Mouse (Mus musculus) neural tube, embryonic 11.5 days (tissue): ENCODE data around the gene Chrna4. TPM values are rescaled to one million over a fixed set of nuclear protein-coding genes. Genes with fewer than 3 reads are reported as not detected.

ENCODE experiments used
- ATAC-seq: fragments of 200-750 bp; cut with Nextera tagmentation; 2 replicates; pipeline ENCODE4 v1.8.0; 2017; ENCODE audit warnings: moderate number of reproducible peaks, mild to moderate bottlenecking, moderate TSS enrichment, moderate library complexity; ENCODE audit not compliant: insufficient read depth, low FRiP score, low TSS enrichment
- DNase-seq: peaks from one replicate; pipeline ENCODE4 v3.0.0-alpha.2; 2015; ENCODE audit warnings: low spot score
- H3K27ac ChIP-seq: fragments of 300-500 bp; sonication (generic); 2 replicates; pipeline ENCODE4 v1.5.1; 2014; ENCODE audit warnings: low read depth, mild to moderate bottlenecking, low read length
- H3K27me3 ChIP-seq: fragments of 300-500 bp; sonication (generic); 2 replicates; pipeline ENCODE4 v1.6.1; 2014; ENCODE audit warnings: mild to moderate bottlenecking, low read length, mixed read lengths; ENCODE audit not compliant: control insufficient read depth, insufficient read depth
- H3K36me3 ChIP-seq: fragments of 300-500 bp; sonication (generic); 2 replicates; pipeline ENCODE4 v1.6.1; 2014; ENCODE audit warnings: mild to moderate bottlenecking, low read length, moderate library complexity, mixed read lengths; ENCODE audit not compliant: control insufficient read depth, insufficient read depth
- H3K4me1 ChIP-seq: fragments of 300-500 bp; sonication (generic); 2 replicates; pipeline ENCODE4 v1.6.1; 2014; ENCODE audit warnings: low read length, mixed read lengths; ENCODE audit not compliant: control insufficient read depth, insufficient read depth
- H3K4me2 ChIP-seq: fragments of 300-500 bp; sonication (generic); 2 replicates; pipeline ENCODE4 v1.6.1; 2014; ENCODE audit warnings: low read depth, mild to moderate bottlenecking, moderate library complexity
- H3K4me3 ChIP-seq: fragments of 300-500 bp; sonication (generic); 2 replicates; pipeline ENCODE4 v1.5.1; 2014; ENCODE audit warnings: low read depth, low read length
- H3K9ac ChIP-seq: fragments of 300-500 bp; sonication (generic); 2 replicates; pipeline ENCODE4 v1.6.1; 2014; ENCODE audit warnings: mild to moderate bottlenecking, low read length
- H3K9me3 ChIP-seq: fragments of 300-500 bp; sonication (generic); 2 replicates; pipeline ENCODE4 v1.6.1; 2016; ENCODE audit warnings: low read length; ENCODE audit not compliant: control insufficient read depth
- WGBS: fragments of 180-500 bp; shearing (Covaris S2); extraction: QIAGEN DNeasy Blood & Tissue Kit; methylation state at CpG from one replicate; pipeline ENCODE4 v1.1.7; 2014; 5-methylcytosine and 5-hydroxymethylcytosine counted together
- polyA plus RNA-seq: library from polyadenylated mRNA; unstranded; fragments of >200 nt; fragmentation: Nextera tagmentation; extraction: Ambion mirVana; gene quantifications from 2 replicates; pipeline ENCODE4 v1.2.1, GENCODE M21; 2014

Chrna4 gene
- polyA plus RNA-seq, 1 experiment from 2014 or later = 68.5 TPM

DNA sequence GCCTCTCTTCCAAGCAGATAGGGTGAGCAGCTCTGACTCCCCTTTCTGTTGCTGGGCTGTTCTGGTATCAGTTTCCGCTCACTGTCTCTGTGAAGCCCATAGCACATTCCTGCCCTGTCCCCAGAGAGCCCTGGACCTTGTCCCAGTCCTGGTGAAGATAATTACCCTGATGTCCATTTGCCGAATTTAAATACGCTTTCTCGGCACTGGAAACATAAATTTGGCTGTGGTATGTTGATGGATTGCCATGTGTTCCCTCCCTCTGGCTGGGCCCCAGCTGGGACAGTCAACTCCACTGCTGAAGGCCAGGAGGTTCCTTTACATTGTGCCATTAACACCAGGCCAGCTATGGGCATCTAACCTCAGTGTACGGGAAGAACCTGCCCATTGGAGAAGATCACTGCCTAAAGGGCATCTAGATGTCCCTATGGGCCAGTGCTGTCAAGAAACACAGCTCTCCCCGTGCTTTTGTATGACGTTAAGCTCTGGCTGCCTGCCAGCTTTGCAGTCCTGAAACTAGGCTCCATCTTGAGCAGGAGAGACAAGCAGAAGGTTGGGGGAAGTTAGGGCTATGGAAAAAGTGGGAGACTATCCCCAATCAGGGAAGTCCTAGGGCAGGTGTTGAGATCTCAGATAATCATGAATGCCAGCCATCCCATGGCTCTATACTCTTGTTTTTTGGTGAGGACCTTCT is 5.1 kb upstream of the Chrna4 start:
- Histone ChIP-seq H3K4me3 (no peak overlapping the region), H3K36me3 (no peaks in the 10 kb centered on the region), H3K4me1 (peaks cover 10% of the 10 kb centered on the region; the same call in 1 of the 2 replicates), H3K9me3 (no peaks in the 10 kb centered on the region), H3K27ac (0 out of 2 replicates have a peak overlapping the region, but pooled peaks have one; percentile 34), H3K9ac (no peak overlapping the region), H3K27me3 (no peaks in the 10 kb centered on the region), H3K4me2 (no peak overlapping the region)
- ATAC-seq (no peak), DNase-seq (no peak)
- 57% methylated on average over 7 of the region's 7 CpGs for WGBS

DNA sequence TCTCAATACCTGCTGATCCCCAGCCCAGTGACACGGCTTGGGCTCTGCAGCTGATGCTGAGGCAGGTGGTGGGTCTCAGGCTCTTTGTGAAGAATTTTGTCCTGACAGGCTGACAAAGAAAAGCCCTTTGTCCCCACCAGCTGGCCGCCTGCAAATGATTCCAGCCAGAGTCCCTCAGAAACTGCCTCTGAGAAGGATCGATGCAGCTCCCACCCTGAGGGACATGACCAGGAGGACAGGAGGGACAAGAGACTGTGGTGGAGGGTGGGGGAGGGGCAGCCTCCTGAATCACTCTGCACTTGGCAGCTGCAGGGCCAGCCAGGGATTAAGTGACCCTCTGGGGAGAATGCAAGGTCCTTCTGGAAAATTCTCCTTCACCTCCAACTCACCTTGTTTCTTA is 655 bp upstream of the Chrna4 start:
- H3K27me3 ChIP-seq = peaks cover 5% of the 10 kb centered on the region; the same call in 1 of the 2 replicates
- H3K36me3 ChIP-seq = no peaks in the 10 kb centered on the region
- H3K27ac ChIP-seq = peak overlapping the region; percentile 62
- H3K4me1 ChIP-seq = peaks cover 30% of the 10 kb centered on the region
- ATAC-seq (peak; percentile 45), DNase-seq (peak; percentile 67)
- H3K4me3 ChIP-seq = no peak overlapping the region
- 10% methylated on average over 3 of the region's 3 CpGs for WGBS
- no peaks in the 10 kb centered on the region for H3K9me3 ChIP-seq
- no peak overlapping the region for H3K4me2 ChIP-seq
- no peak overlapping the region; the same call in 1 of the 2 replicates for H3K9ac ChIP-seq

DNA sequence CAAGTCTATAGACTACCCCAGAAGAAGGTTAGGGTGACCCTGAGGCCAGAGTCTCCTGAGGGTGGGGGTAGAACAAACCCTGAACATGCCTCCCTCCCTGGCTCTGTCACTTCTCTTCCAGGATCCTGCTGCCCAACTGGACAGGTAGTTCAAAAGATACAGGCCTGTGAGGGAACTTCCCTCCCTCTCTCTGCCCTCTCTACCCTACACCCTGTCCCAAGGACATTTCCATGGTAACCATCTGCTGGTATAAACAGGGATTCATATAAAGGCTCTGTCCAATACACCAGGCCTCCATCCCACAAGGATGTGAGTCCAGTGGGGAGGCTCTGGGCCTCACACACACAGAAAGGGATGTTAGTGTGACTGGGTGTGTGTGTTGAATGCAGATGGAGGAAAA is 970 bp downstream of the Chrna4 start:
- no peaks in the 10 kb centered on the region for H3K36me3 ChIP-seq
- no peak for ATAC-seq
- H3K4me2 ChIP-seq = no peak overlapping the region
- H3K27me3 ChIP-seq = peaks cover 8% of the 10 kb centered on the region; the same call in 1 of the 2 replicates
- DNase-seq = peak; percentile 32
- no peaks in the 10 kb centered on the region for H3K9me3 ChIP-seq
- no peak overlapping the region for H3K4me3 ChIP-seq
- H3K4me1 ChIP-seq = peaks cover 30% of the 10 kb centered on the region
- H3K9ac ChIP-seq = peak overlapping the region; percentile 32
- peak overlapping the region; percentile 60 for H3K27ac ChIP-seq

DNA sequence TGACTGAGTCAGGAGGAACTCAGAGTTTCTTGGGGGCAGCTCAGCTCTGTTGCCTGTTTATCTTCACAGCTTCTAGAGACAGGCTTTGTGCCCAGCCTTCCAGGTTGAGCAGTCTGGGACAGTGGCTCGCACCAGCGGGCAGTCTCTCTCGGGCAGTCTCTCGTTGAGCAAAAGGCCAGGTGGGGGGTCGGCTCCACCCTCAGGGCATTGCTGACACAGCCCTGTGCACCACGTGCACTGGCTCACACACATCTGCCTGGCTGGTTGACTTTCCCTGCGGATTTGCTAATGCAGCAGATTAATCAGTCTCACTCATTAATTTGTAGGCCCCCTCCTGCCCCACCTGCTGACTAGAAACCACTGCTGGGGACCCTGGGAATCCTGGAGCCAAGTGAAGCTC is 1.4 kb downstream of the Chrna4 start:
- DNase-seq (no peak), ATAC-seq (peak; percentile 43; the same call in 1 of the 2 replicates)
- WGBS = 8% methylated on average over 7 of the region's 7 CpGs
- Histone ChIP-seq H3K9me3 (no peaks in the 10 kb centered on the region), H3K4me3 (no peak overlapping the region), H3K4me2 (no peak overlapping the region), H3K9ac (no peak overlapping the region; the same call in 1 of the 2 replicates), H3K27me3 (peaks cover 8% of the 10 kb centered on the region; the same call in 1 of the 2 replicates), H3K36me3 (no peaks in the 10 kb centered on the region), H3K27ac (peak overlapping the region; percentile 60), H3K4me1 (peaks cover 30% of the 10 kb centered on the region)

DNA sequence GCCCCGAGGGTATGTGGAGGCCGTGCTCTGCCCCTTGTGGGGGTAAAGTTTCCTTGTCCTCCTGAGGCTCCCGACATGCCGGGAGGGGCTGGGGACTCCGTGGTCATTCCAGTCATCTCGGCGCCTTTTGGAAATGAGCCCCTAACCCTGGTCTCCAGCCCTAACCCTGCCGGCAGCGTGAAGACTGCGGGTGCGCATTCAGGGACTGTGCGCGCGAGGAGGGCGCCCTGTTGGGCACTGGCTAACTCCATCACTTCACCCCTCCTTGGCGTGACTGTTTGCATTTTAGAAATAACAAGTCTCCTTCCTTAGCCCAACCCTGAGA is 4.0 kb downstream of the Chrna4 start:
- peak overlapping the region; percentile 69 for H3K4me3 ChIP-seq
- H3K36me3 ChIP-seq = no peaks in the 10 kb centered on the region
- ATAC-seq (no peak), DNase-seq (no peak)
- peak overlapping the region; percentile 85 for H3K4me2 ChIP-seq
- no peak overlapping the region for H3K27ac ChIP-seq
- 0% methylated on average over 16 of the region's 16 CpGs for WGBS
- peaks cover 28% of the 10 kb centered on the region for H3K4me1 ChIP-seq
- H3K9ac ChIP-seq = peak overlapping the region; percentile 89
- H3K27me3 ChIP-seq = peaks cover 8% of the 10 kb centered on the region; the same call in 1 of the 2 replicates
- H3K9me3 ChIP-seq = no peaks in the 10 kb centered on the region

DNA sequence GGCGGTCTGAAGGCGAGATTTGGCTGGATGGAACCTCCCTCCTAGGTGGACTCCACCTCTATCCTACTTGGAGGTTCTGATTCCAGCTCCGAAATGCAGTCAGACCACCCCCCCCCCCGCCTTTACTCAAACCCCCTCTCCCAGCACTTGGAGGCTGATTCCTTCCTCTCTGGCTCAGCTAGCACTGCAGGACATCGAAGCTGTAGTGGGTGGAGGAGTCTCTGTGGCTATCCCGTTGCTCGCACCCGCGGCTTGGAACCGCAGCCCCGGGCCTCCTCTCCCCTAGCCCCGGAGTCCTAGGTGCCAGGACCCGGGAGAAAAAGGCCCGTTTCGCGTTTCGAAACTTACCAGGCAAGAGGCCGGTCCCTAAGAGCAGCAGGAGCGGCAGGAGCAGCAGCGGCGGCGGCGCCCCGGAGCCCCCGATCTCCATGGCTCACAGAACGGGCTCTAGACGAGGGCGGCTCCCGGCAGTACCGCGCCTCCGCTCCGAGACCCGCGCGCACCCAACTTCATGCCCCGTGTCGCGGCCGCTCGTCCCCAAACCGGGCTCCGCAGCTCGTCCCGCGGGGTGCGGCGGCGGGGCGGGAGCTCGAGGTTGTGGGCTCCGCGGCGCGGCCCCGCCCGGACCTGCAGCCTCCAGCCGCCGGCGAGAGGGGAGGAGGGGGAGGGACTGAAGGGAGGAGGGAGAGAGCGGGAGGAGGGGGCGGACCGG is 4.5 kb downstream of the Chrna4 start:
- peak; percentile 24 for ATAC-seq
- H3K27me3 ChIP-seq = peaks cover 8% of the 10 kb centered on the region; the same call in 1 of the 2 replicates

DNA sequence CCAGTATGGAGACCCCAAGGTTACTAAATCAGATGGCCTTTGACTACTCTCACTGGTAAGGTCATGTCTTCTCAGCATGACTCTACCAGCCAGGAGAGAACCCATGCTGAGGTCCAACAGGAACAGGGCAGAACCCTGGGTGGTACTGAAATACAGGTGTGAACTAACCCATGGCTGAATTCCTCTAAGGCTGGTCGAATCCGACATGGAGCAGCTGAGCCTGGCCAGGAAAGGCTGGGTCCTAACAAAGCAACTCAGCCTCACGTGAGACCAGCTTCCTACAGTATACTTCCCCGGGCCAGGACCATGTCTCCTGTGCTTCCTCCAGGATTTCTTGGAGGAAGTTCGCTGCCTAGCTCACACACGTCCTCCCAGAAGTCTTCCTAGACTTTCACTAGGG is 6.8 kb downstream of the Chrna4 start:
- Histone ChIP-seq H3K36me3 (no peaks in the 10 kb centered on the region), H3K27me3 (peaks cover 8% of the 10 kb centered on the region; the same call in 1 of the 2 replicates), H3K4me1 (peaks cover 4% of the 10 kb centered on the region), H3K9ac (no peak overlapping the region), H3K27ac (no peak overlapping the region), H3K4me3 (no peak overlapping the region), H3K4me2 (peak overlapping the region; percentile 85; the same call in 1 of the 2 replicates), H3K9me3 (no peaks in the 10 kb centered on the region)
- 78% methylated on average over 6 of the region's 6 CpGs for WGBS
- ATAC-seq (no peak), DNase-seq (no peak)

More for the DNA sequence above, 4.5 kb downstream of the Chrna4 start:
- Histone ChIP-seq H3K9me3 (no peaks in the 10 kb centered on the region), H3K4me1 (peaks cover 23% of the 10 kb centered on the region), H3K4me3 (peak overlapping the region; percentile 69), H3K27ac (peak overlapping the region; percentile 46; the same call in 1 of the 2 replicates), H3K4me2 (peak overlapping the region; percentile 85), H3K9ac (peak overlapping the region; percentile 89), H3K36me3 (no peaks in the 10 kb centered on the region)
- peak; percentile 75 for DNase-seq
- WGBS = 0% methylated on average over 33 of the region's 63 CpGs

DNA sequence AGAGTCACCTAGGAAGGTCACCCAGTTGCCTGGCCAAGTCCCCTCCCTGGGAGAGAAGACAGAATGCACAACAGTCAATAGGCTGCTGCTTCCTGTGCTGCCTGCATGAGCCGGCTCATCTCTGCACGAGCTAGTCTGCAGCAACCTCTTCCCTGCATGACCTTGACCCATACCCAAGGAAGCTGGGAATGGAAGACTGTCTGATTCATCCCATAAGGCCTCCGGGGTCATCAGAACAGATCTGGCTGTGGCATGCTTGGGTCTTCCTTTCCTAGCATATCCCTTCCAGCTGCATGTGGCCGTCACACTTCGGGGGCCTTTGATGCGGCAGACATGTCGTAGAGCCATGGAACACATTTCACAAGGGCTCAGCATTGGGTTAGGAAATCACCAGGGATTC is 8.2 kb downstream of the Chrna4 start:
- Histone ChIP-seq H3K9ac (no peak overlapping the region), H3K36me3 (no peaks in the 10 kb centered on the region), H3K4me3 (no peak overlapping the region), H3K27ac (no peak overlapping the region), H3K27me3 (peaks cover 4% of the 10 kb centered on the region; the same call in 1 of the 2 replicates), H3K4me1 (peaks cover 2% of the 10 kb centered on the region; the same call in 1 of the 2 replicates), H3K9me3 (no peaks in the 10 kb centered on the region), H3K4me2 (no peak overlapping the region)
- WGBS = 78% methylated on average over 7 of the region's 7 CpGs
- ATAC-seq (no peak), DNase-seq (no peak)
